Mouse (Mus musculus): ENCODE results near the gene Atp8a1.
"Not testable (repeated sequence)": the region's sequence is repeated elsewhere in the genome, so short reads cannot be mapped to it uniquely, and the experiment has no call there.

The Atp8a1 gene

GRCm38 (mm10) chr5:67826278-67826677 lies 21.0 kb downstream of the Atp8a1 start:
- DNase-seq, result no peak

GRCm38 (mm10) chr5:67824600-67824999 lies 22.6 kb downstream of the Atp8a1 start:
- no peak for DNase-seq

- no peak for DNase-seq
Measured at GRCm38 (mm10) chr5:67823771-67824170, 23.5 kb downstream of the Atp8a1 start.

DNA sequence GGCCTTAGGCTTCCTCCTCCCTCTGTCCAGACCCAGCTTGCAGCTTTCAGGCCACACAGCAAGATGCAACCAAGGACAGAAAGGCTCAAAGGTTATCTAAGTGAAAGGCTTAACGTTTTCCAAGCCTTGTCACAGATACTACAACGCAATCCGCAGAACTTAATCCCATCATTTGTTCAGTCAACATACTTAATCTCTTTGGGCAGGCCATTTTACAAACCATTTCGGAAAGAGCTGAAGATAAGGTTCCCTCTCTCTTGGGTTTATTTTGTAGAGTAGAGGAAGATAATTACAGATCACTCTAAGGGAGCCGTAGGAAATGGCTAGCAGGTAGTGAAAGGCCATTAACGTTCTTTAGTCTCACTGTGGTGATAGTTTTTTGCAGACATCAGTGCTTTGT lies 24.6 kb downstream of the Atp8a1 start:
- no peak for DNase-seq

- no peak for DNase-seq
Measured at GRCm38 (mm10) chr5:67821987-67822401, 25.2 kb downstream of the Atp8a1 start.

DNA sequence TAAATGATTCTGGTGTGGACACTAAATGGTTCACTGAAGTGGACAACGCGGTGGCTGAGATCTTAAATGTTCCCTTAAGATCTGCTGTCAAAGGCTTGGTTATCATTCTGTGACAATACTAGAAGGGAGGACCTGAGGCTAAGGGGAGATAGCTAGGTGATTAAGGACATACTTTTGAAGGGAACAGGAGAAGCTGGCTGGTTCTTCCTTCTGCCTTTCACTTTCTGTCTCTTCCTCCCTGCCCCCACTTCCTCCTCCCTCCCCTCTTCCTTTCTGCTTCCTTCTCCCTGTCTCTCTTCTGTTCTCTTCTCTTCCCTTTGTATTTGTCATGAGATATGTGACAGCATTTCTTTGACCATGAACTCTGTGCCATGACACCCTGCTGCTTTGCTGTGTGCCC lies 26.0 kb downstream of the Atp8a1 start:
- DNase-seq, result no peak

DNA sequence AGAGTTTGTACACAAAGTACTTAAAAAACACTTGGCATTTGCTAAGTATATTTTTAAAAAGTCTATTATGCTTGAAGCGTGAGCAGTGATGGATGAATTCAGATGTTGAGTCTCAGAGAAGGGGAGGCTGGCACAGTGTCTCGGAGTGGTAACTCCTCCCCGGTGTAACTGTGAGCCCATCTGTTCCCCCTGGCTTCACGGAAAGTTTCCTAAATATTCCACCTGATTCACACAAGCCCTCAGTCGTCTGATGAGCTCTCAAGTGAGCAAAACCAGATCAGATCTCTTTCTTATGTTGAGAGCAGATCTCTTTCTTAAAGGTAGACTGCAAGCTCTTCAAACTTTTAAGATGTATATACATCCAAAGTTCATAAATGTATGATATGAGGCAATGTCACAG lies 27.8 kb downstream of the Atp8a1 start:
- DNase-seq, result no peak

GRCm38 (mm10) chr5:67815572-67816325 lies 31.5 kb downstream of the Atp8a1 start:
- peak; percentile 70 for DNase-seq

DNA sequence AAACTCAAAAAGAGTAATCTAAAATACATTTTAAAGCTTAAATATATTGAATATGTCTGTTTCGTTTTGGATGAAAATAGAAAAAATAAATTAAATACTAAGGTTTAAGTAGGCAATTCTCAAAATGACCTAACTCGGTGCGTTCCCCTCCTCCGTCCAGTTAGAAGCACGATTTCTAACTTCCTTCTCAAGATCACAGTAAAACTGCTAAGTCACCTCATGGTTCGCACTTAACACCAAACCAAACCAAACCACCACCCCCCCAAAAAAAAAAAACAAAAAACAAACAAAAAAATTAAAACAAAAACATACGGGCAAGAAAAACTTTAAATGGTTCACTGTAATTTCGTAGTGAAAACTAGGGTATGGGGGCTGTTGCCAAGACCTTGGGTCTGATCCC lies 32.2 kb downstream of the Atp8a1 start:
- DNase-seq, result not testable (repeated sequence)

DNA sequence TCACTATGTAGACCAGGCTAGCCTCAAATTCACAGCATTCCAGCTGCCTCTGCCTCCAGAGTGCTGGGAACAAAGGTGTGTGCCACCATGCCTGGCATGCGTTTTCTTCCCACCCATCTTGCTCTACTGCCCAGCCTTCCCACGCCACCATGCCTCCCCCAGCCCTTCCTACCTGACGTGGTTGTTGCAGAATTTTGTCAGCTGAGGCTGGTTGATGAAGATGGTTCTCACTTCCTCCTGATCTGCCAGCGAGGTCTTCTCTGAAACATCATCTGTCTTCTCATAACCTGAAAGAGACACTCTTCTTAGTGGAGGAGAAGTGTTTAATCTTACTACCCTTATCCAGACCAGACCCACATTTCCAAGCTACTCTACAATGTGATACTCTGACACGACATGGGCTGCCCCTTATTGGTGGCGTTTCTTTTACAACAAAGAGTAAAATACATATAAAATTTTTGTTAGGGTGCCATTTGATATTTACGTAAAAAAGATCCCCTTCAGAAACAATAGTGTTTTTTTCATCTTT lies 32.7 kb downstream of the Atp8a1 start:
- no peak for DNase-seq

- no peak for DNase-seq
Measured at GRCm38 (mm10) chr5:67813334-67813733, 33.9 kb downstream of the Atp8a1 start.

DNA sequence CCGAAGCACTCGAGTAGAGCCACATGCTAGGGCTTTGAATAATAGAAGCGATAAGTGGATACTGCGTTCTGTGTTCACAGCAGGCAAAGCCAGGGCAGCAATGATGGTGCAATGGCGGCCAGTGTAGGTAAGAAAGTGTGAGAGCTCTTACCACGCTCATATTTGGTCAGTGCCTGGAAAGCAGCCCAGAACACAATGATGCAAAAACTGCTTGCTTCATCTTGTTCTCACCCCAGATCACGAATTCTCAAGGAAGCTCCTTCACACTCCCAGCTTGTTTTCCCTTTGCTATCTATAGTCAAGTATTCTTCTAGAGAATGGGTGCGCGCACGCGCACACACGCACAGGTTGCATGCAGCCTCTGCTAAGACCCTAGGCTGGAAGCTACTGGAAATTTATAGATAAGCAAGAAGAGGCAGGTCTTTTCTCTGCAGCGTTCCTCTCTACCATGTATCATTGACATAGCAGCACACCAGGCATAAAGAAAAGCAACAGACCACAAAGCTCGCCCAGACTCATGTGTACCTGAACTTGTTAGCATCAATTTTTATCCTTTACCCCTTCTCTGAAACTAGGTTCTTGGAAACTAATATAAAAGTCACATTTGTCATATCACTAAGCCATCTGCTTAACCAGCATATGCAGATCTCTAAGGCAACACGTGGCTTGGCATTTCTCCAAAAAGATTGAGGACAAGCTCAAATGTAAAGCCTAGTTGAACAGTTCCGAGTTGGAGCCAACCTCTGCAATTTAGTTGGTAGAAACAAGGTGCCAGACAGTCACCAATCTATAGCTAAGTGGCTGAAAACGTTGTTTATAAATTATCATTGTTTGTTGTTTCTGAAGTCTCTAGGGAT lies 44.8 kb downstream of the Atp8a1 start:
- DNase-seq, result no peak

GRCm38 (mm10) chr5:67800801-67801200 lies 46.4 kb downstream of the Atp8a1 start:
- DNase-seq, result no peak

DNA sequence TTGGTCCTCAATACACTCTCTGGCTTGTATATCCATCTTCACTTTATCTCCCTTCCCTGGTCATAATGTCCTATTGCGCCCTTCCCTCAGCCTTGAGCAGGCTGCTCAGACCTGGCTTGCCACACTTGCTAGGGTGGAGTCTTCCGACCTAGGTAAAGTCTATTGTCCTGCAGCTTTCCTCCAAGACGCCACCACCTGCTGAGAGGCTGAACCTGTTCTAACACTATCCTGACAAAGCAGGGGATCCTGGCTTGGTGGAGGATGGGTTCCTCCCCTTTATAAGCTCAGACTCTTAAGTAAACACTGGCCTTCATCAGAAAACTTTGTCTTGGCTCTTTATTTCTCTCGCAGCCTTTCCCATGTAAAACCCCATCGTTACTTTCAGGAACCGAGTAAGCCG lies 47.4 kb downstream of the Atp8a1 start:
- no peak for DNase-seq

GRCm38 (mm10) chr5:67798348-67798747 lies 48.9 kb downstream of the Atp8a1 start:
- no peak for DNase-seq

DNA sequence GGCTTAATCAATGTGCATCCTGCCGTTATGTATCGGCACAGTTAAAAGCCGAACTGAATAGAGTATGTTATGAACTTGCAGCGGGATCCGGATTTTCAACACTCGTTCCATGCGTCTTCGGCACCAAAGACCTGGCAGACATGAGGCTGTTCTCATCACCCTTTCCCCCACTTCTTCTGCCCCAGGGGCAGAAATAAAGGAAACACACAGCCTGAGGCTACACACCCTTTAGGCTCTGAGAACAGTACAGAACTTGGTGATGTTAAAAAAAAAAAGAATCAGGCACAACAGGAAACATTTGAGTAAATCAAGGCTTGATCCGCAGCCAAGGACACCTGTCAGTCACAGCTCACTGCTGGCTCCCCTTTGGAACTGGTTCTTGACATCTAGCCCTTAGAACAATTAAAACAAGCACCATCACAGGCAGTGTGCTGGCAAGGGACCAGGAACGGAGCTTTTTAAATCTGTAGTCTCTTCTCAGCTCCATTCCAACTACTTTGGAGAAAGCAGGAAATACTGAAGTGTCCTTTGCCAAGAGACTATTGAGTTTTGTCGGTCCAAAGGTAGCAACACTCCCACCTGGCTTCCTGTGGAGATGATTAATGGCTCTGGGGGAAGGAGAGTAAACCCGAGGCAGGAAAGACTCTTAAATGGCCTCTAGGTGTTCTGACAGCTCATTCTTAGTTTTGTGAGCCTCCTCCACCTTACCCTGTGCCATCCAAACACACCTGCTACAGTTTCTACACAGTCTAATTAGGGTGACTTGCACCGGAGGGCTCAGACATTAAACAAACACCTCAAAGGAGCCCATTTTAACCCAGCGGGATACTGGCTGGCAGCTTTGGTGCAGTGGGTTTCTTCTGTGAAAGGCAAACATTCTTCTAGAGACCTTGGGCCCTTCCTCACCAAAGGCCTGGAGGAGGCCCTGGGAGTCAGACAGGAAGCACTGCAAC lies 50.0 kb downstream of the Atp8a1 start:
- peak; percentile 15 for DNase-seq

- peak; percentile 45 for DNase-seq
Measured at GRCm38 (mm10) chr5:67794129-67794800, 53.0 kb downstream of the Atp8a1 start.

DNA sequence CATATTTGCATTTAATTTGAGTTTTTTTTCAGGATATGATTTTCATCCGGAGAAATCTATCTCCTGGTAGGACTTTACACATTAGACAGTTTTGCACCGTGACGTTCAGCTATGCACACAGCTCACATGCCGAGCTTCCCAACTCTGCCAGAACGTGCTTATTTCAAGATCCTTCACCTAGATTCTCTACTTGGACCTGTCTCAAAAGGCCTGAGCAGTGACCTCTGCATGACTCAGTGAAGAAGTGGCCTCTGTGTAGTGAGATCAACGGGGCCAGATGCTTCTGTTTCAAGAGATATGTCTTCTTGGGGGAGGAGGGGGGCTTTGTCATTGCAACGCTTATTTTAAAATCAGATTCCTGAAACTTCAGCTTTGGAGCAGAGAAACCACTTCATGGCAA lies 64.5 kb downstream of the Atp8a1 start:
- no peak for DNase-seq

DNA sequence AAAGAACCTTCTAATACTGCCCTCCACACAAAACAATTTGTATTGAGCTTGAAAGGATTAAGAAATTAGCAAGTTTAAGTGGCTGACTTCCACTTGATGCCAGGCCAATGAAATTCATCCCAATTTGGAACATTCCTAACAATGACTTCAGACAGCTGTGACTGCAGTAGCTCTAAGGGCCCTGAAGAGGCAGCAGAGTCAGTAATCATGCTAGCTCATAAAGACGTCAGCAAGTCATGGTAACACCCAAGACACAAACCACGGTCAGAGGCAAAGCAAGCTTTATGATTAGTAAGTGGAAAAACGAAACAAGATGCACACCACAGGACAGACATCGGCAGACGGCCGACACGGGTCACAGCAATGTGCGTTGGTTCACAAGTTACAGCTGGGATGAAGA lies 69.2 kb downstream of the Atp8a1 start:
- peak; percentile 78 for DNase-seq

- no peak for DNase-seq
Measured at GRCm38 (mm10) chr5:67774186-67774585, 73.0 kb downstream of the Atp8a1 start.

DNA sequence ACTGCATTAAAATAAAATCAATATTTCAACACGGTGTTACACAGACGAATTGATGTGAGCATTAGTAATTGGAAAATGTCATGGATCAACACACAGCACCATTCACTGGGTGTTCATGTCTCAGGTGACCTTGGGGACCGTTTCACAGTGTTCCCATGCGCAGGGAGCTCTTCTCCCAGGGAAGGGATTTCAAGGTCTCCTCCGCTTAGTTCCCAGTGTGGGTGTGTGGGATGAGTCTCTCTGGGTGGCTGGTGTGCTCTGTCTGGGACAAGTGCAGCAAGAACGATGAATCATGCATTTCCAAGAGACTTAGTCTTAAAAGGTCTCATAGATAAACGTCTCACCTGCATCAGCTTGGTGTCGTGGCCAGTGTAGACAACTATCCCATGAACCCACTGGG lies 78.5 kb downstream of the Atp8a1 start:
- no peak for DNase-seq

DNA sequence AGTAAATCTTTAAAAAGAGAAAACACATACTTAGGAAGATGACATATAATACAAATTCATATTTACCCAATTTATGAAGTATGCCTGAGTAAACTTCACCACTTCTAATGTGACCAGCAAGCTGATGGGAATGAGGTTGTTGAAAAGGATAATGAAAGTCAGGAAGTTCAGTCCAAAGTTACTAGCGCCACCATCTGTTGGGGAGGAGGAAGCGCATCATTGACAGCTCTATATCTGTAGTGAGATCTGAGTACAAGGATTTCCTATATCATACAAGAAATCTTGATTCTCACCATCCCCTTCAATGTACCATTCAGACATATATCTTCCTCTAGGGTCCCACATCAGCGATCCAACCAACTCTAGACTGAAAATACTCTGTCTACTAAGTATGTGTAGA lies 82.4 kb downstream of the Atp8a1 start:
- DNase-seq, result no peak

All from layer of hippocampus, adult 9-11 months (tissue).